Mouse (Mus musculus): ENCODE measurements at regions not wholly inside any gene's neighbourhood (a gene's known extent, or its start where the extent isn't known, plus 50 kb on each side); places are given as distances from the start of the nearest gene placed in this dataset.

DNA sequence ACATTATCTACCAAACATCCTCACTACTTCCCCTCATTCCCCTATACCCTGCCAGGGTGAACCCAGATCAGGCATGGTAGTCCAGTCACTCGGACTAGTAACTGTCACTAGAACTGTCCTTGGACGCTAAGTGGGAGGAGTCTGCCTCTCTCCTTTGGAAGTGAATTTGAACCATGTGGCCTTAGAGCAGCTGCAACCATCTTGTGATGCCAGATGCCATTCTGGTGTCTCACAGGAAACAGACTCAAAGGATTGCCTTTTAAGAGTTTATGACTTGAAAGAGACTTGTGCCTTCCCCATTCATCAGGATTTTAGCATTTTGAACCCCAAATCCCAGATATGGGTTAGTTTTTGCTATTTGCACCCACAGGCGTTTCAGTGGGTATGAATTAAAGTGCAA, 56.9 kb upstream of the Sestd1 start:
- no peak for TF ChIP-seq CTCF (IDR thresholded peaks at IDR 0.05; ENCODE audit: low read depth, low read length)
- no peak for TF ChIP-seq POLR2A (IDR thresholded peaks at IDR 0.05; ENCODE audit: borderline replicate concordance, low read depth, low read length)

Measured in bone marrow macrophage, adult 2 months (primary cell).